Mouse (Mus musculus): ENCODE data around the gene Pknox2.
A peak's percentile ranks its signal among the peaks of the same experiment; 100 is the strongest.

Pknox2 gene

GRCm38 (mm10) chr9:37098600-37098999, 48.6 kb downstream of the Pknox2 start:
- DNase-seq: no peak

GRCm38 (mm10) chr9:37094230-37094990, 52.8 kb downstream of the Pknox2 start:
- no peak for DNase-seq

- no peak for DNase-seq
Measured at GRCm38 (mm10) chr9:37093086-37093485, 54.1 kb downstream of the Pknox2 start.

DNA sequence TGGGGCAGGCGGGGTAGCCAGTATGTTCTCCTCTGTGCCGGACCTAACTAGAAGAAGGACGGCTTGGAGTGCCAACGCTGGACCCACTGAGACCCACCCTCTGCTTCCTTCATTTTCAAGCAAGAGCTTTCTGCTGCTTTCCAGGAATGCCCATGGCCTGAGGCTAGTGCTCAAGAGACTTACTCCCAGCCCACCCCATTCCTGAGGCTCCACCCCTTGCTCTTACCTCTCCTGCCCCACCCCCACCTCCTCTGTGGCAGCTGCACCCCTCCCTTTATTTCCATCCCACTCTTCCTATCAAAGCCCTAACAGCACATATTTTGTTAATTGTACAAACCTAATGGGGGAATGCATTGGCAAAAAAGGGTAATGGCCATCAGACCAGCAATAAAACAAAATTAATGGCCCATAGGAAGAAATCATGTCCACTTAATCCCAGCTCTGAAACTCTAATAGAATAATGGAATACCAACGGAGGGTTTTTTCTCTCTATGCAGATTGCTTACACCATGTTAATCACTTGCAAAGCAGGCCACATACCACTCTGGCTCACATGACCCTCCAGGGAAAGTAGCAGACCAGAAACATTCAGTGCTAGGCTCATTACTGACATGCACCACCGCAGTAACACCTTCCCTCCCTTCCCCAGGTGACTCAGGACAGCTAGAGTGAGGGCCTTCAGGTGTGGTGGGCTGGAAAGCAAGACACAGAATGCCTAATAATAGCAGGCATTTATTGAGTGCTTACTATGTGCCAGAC, 57.1 kb downstream of the Pknox2 start:
- no peak for DNase-seq

GRCm38 (mm10) chr9:37085370-37085769, 61.8 kb downstream of the Pknox2 start:
- no peak for DNase-seq

DNA sequence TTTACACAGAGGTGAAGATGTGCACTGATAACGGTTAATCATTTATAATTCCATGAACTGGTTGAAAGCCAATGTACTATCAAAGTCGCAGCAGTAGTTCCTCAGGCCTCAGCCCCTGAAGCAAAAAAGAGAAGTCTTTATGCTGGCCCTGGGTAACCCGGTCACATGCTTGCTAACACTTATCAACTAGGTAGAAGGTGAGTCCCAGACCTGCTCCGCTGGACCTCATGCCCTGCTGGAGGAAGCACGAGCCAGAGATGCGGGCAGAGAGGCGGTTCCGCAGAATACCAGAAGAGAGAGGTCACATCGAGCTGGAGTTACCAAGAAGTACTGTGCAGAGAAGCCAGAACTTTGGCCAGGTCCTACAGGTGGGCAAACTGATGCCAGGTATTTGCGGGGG, 65.0 kb downstream of the Pknox2 start:
- DNase-seq: no peak

GRCm38 (mm10) chr9:37080309-37080708, 66.9 kb downstream of the Pknox2 start:
- DNase-seq: no peak

GRCm38 (mm10) chr9:37077063-37077418, 70.2 kb downstream of the Pknox2 start:
- no peak for DNase-seq

DNA sequence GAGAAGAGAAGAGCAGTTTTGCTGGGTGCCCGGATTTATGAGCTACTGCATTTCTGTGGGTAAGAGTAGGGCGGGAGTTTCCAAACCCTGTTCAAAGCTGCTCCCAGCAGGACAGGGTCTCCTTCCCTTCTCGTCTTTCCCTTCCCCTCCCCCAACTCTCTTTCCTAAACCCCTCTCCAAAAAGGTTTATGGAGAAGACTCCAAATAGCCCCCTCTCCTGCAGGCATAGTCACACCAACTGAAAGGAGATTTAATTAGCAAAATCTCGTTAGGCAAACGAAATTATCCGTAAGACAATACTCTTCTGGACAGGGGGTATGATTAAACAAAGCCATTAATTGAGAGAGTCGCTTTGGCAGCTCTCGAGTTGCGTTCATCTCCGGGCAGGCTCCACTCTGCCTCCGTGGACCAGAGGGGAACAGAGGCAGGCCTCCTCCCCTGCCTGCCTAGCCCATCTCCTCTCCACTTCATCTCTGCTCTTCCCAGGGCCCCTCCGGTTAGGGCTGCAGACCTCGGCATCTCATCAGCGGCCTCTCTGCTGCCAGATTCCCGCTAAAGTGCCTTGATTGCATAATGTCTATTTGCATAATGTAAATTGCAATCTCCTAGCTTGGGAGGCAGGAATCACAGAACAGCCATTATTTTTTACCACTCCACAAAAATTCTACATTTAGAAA, 70.7 kb downstream of the Pknox2 start:
- no peak for DNase-seq

DNA sequence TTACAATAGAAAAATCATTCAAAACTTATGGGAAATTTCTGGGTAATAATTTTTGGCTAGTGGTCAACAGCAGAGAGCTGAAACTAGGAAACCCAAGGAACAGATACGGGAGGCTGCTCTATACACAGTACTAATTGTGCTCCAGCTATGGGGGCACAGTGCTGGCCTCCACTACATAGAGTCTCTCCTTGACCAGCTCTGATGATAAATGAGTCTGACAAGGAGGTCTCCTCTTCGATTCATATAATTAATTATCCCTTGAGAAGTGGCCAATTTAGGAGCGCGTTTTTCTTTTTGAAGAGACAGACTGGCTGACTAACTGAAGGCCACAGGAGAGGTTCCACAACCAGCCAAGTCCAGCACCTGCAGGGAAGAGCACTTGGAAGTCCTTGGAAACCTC, 71.3 kb downstream of the Pknox2 start:
- DNase-seq: no peak

DNA sequence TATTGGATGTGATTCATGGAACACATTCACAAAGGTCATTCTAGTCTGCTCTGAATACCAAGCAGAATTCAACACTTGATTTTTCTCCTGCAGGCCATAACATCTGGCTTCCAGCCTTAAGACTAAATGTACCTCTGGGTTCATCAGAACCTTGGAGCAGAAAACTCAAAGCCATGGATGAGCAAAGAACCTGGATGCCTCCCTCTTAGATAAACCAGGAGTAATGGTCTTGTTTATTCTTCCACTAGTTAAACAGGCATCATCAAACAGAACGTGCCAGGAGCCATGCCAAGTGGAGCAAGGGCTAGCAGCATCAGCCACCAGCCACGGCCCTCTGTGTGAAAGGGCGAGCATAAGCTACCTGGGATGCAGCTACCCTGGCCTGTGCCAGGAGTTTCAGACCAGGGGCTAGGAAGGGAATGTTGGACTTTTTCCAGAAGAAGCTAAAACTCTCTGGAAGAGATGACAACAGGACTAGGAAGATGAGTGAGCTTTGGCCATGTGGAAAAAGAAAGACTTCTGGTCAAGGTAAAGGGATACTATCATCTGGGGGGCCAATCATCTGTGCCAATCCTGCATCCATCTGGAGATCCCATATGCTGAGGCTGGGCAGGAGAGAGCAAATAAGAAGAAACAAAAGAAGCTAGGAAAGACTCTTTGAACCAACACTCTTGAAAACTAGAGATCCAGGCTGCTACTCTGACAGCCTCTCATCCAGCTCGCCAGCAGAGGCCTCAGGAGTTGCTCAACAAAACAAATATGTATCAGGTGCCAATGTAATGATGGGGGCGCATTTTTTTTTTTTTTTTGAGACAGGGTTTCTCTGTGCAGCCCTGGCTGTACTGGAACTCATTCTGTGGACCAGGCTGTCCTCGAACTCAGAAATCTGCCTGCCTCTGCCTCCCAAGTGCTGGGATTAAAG, 77.6 kb downstream of the Pknox2 start:
- no peak for DNase-seq

- DNase-seq: no peak
Measured at GRCm38 (mm10) chr9:37067473-37067830, 79.8 kb downstream of the Pknox2 start.

GRCm38 (mm10) chr9:37066732-37067472, 80.3 kb downstream of the Pknox2 start:
- DNase-seq: no peak

- no peak for DNase-seq
Measured at GRCm38 (mm10) chr9:37061627-37062026, 85.6 kb downstream of the Pknox2 start.

GRCm38 (mm10) chr9:37054703-37055102, 92.5 kb downstream of the Pknox2 start:
- DNase-seq: no peak

- peak; percentile 43 for DNase-seq
Measured at GRCm38 (mm10) chr9:37053601-37054512, 93.3 kb downstream of the Pknox2 start.

DNA sequence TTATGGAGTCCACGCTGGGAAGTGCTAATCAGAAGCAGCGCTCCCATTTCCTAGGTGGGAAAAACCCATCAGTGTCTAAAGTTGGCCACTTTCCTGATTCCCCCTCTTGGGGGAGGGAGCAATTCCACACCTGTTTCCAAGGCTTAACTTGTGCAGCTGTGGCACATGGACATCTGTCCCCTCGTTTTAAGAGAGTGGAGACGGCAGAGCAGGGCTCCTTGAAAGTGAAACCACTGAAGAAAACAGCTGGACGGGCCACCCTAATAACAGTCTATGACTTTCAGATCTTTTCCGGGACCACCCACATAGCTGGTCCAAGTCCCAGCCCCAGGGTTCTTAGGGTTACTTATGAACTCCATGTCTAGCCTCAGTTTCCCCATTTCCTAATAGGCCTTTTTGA, 94.2 kb downstream of the Pknox2 start:
- DNase-seq: no peak

- no peak for DNase-seq
Measured at GRCm38 (mm10) chr9:37051669-37052068, 95.5 kb downstream of the Pknox2 start.

DNA sequence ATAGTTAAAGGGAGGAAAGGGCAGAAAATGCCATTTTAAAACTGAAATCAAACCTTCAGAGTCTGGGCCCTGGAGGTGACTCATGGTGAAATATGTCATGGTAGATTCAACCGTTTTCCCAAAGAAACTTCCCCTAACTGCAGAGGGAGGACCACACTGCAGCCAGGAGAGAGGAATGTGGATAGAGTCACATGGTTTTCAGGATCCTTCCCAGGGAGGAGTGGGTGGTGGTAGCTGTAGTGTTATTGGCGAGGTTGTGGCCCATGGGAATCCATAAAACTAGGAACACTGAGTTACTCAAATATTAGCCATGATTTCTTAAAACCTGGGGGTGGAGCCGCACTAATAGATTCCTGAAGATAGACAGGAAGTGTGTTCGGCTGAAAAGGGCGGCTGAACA, 99.7 kb downstream of the Pknox2 start:
- no peak for DNase-seq

- DNase-seq: no peak
Measured at GRCm38 (mm10) chr9:37045875-37046274, 101.3 kb downstream of the Pknox2 start.

GRCm38 (mm10) chr9:37044165-37044564, 103.0 kb downstream of the Pknox2 start:
- DNase-seq: no peak
